Mouse (Mus musculus): Measurements from ENCODE around the gene Nim1k.
"Not testable (repeated sequence)": the region's sequence is repeated elsewhere in the genome, so short reads cannot be mapped to it uniquely, and the experiment has no call there.

DNA sequence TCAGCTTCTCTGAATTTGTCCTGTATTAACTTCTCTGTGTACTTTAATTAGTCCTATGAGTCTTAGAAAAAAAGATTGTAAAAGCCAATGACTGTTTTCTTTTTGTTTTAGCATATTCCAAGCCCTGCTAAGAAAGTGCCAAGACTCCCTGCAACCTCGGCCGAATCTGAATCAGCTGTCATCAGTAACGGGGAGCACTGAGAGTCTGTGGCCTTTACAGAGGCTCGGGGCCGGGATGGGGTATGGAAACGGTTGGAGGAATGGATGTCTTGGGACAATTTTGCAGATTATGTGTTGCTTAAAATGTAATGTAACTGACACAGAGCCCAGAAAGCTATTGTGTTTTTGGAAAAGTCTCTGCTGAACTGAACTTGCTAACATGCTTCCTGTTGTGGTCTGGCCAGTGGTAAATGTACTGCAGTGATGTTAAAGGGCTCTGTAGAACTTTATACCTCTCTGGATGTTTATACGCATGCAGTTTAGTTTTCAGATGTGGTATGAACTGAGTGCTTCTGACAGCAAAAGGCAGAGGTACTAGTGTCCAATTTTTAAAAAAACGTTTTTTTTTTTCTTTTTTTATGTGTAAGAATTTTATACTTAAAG is 49.3 kb downstream of the Nim1k start:
- not testable (repeated sequence) for TF ChIP-seq CHD2 (IDR thresholded peaks at IDR 0.05; ENCODE audit: low read length); USF1 (IDR thresholded peaks at IDR 0.05; ENCODE audit: low read depth, low read length); TCF12 (IDR thresholded peaks at IDR 0.05; ENCODE audit: low read depth, low read length); SMC3 (IDR thresholded peaks at IDR 0.05; ENCODE audit: low read depth, low read length); HCFC1 (IDR thresholded peaks at IDR 0.05; ENCODE audit: low read depth, low read length); NRF1 (IDR thresholded peaks at IDR 0.05; ENCODE audit: insufficient read depth, low read depth, low read length, poor library complexity, severe bottlenecking); POLR2A (IDR thresholded peaks at IDR 0.05; ENCODE audit: control insufficient read depth in 1 of 2, insufficient read depth in 1 of 2, low read depth in 1 of 2, low read length in 2 of 2, poor library complexity in 1 of 2); CTCF (IDR thresholded peaks at IDR 0.05 in 2 of 3, conservative IDR thresholded peaks at IDR 0.05 in 1 of 3; ENCODE audit: control insufficient read depth in 1 of 3, insufficient read depth in 1 of 3, low read depth in 2 of 3, low read length in 3 of 3, poor library complexity in 1 of 3, severe bottlenecking in 1 of 3); KAT2A (conservative IDR thresholded peaks at IDR 0.05; ENCODE audit: low read depth, low read length)
